Mouse (Mus musculus): ENCODE measurements around the gene Asic2.
"Not testable (repeated sequence)": the region's sequence is repeated elsewhere in the genome, so short reads cannot be mapped to it uniquely, and the experiment has no call there.

GRCm38 (mm10) chr11:81241183-81241582 lies 727.1 kb downstream of the Asic2 start:
- not testable (repeated sequence) for TF ChIP-seq CTCF, EP300 (IDR thresholded peaks at IDR 0.05; ENCODE audit: low read depth)
